Mouse (Mus musculus): ENCODE results near the gene Atad1. TPM values are rescaled to one million over a fixed set of nuclear protein-coding genes. Genes with fewer than 3 reads are reported as not detected.
A peak's percentile ranks its signal among the peaks of the same experiment; 100 is the strongest.

Gene Atad1
- polyA plus RNA-seq, 1 experiment from 2014 or later: 90.8 TPM

DNA sequence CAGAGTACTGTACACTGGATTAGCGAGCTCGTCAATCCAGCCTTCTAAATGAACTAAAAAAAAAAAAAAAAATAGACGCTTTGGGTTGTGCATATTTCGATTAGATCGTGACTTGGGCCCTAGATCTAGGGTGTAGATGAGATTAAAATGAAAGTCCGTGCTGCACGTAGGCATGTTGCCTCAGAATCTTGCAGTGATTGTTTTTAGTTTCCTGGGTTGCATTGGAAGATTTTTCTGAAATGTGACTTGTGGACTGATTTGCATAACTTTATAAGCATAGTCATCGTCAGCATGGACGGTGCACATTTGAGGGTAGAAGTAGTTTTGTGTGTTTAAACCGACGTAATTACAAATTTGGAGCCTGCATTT is 19.2 kb upstream of the Atad1 start:
- no peak for ATAC-seq
- no peaks in the 10 kb centered on the region for H3K27me3 ChIP-seq
- in situ Hi-C loops (cut with MboI; ENCODE audit: low pct_unique_long_range_greater_than_20kb): loop anchor here (5.0 kb wide), 6 partner anchors 46 to 469 kb away; no protein-coding TSS in a partner anchor
- no peak for TF ChIP-seq CTCF (IDR thresholded peaks at IDR 0.05)
- ChIA-PET POLR2A (interaction anchor here (0.6 to 4.6 kb wide), 6 partner anchors 19 to 466 kb away, joined by 3 to 49 read pairs (median 4); no protein-coding TSS in a partner anchor), CTCF (interaction anchor here (1.3 to 17.5 kb wide), 3 partner anchors 11 to 468 kb away, joined by 3 to 220 read pairs (median 5); no protein-coding TSS in a partner anchor)
- DNase-seq (ENCODE audit: low read depth, low spot score): no peak

DNA sequence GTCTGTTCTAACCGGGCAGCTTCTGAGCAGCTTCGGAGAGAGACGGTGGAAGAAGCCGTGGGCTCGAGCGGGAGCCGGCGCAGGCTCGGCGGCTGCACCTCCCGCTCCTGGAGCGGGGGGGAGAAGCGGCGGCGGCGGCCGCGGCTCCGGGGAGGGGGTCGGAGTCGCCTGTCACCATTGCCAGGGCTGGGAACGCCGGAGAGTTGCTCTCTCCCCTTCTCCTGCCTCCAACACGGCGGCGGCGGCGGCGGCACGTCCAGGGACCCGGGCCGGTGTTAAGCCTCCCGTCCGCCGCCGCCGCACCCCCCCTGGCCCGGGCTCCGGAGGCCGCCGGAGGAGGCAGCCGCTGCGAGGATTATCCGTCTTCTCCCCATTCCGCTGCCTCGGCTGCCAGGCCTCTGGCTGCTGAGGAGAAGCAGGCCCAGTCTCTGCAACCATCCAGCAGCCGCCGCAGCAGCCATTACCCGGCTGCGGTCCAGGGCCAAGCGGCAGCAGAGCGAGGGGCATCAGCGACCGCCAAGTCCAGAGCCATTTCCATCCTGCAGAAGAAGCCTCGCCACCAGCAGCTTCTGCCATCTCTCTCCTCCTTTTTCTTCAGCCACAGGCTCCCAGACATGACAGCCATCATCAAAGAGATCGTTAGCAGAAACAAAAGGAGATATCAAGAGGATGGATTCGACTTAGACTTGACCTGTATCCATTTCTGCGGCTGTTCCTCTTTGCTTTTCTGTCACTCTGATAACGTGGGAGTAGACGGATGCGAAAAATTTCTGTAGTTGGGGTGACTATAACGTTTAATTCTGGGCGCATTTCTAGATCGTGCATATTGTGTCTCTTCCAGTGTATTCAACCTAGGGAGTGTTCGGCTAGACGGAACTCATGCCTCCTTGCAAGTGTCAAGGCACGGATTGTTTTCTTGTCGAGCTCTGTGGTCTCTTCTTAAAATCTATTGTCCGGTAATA is 18.5 kb upstream of the Atad1 start:
- DNase-seq (ENCODE audit: low read depth, low spot score): no peak
- ChIA-PET POLR2A (interaction anchor here (0.6 to 4.6 kb wide), 9 partner anchors 20 to 467 kb away, joined by 3 to 49 read pairs (median 3); no protein-coding TSS in a partner anchor), CTCF (interaction anchor here (1.3 to 17.5 kb wide), 3 partner anchors 12 to 469 kb away, joined by 3 to 220 read pairs (median 5); no protein-coding TSS in a partner anchor)
- TF ChIP-seq CTCF (IDR thresholded peaks at IDR 0.05): no peak
- H3K27me3 ChIP-seq: no peaks in the 10 kb centered on the region
- in situ Hi-C loops (cut with MboI; ENCODE audit: low pct_unique_long_range_greater_than_20kb): loop anchor here (5.0 kb wide), 6 partner anchors 46 to 469 kb away; no protein-coding TSS in a partner anchor
- peak; percentile 14 for ATAC-seq

DNA sequence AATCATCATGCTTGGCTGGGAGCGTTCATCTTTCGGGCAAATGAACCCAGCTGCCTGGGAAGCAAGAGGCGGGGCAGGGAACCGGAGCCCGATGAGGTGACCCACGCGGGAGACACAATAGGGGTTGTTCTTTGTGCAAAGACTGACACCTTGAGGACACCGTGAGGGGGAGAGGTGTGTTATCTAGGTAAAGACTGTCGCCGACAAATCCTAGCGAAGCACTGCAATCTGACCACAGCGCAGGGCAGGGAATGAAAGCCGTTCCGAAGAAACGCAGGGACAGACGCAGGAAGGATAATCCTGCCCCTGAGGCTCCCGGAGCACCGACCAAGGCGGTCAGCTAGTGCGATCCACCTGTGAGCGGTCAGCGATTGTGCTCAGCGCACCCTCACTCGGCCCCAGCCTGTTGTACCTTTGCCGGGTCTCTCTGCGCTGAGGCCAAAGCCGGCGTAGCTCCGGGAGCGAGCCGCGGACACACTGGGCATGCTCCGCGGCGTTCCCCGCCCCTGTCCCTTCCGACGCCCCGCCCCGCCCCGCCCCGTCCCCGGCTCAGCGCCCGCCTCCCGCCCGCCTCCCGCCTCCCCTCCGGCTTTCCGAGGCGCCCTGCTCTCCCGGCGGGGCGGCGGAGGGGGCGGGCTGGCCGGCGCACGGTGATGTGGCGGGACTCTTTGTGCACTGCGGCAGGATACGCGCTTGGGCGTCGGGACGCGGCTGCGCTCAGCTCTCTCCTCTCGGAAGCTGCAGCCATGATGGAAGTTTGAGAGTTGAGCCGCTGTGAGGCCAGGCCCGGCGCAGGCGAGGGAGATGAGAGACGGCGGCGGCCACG is 17.5 kb upstream of the Atad1 start, which contains the start of gene Pten:
TSS of gene Pten (plus strand) at position 598 of the 826 bp plus-strand sequence.
- DNase-seq (ENCODE audit: low read depth, low spot score): peak; percentile 68
- POLR2A ChIA-PET: interaction anchor here (0.7 to 4.6 kb wide), 9 partner anchors 8 to 468 kb away, joined by 3 to 49 read pairs (median 3); no protein-coding TSS in a partner anchor
- CTCF ChIA-PET: interaction anchor here (1.2 to 17.5 kb wide), 3 partner anchors 22 to 609 kb away, joined by 3 to 220 read pairs (median 3); no protein-coding TSS in a partner anchor
- H3K27me3 ChIP-seq: no peaks in the 10 kb centered on the region
- no peak for TF ChIP-seq CTCF (IDR thresholded peaks at IDR 0.05)
- in situ Hi-C loops (cut with MboI; ENCODE audit: low pct_unique_long_range_greater_than_20kb): loop anchor here (5.0 kb wide), 6 partner anchors 45 to 470 kb away; no protein-coding TSS in a partner anchor
- peak; percentile 73 for ATAC-seq

DNA sequence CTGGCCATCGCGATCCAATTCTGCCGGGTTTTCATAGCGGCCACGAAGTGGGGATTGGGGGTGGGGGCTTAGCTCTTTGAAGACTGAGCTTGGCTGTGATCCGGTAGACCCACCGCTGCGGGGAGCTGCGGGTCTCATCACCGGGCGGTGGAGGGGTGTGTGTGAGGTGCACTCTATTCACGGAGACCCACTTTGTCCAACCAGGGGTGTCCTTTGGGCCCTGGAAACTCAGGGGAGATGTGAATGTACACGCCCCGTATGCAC is 17.0 kb upstream of the Atad1 start:
- ChIA-PET CTCF (interaction anchor here (0.7 to 17.5 kb wide), 7 partner anchors 23 to 610 kb away, joined by 3 to 220 read pairs (median 4); no protein-coding TSS in a partner anchor), POLR2A (interaction anchor here (0.9 to 4.6 kb wide), 9 partner anchors 9 to 468 kb away, joined by 3 to 49 read pairs (median 3); no protein-coding TSS in a partner anchor)
- no peak for DNase-seq (ENCODE audit: low read depth, low spot score)
- H3K27me3 ChIP-seq: no peaks in the 10 kb centered on the region
- ATAC-seq: no peak
- in situ Hi-C loops (cut with MboI; ENCODE audit: low pct_unique_long_range_greater_than_20kb): loop anchor here (5.0 kb wide), 6 partner anchors 44 to 471 kb away; no protein-coding TSS in a partner anchor
- no peak for TF ChIP-seq CTCF (IDR thresholded peaks at IDR 0.05)

DNA sequence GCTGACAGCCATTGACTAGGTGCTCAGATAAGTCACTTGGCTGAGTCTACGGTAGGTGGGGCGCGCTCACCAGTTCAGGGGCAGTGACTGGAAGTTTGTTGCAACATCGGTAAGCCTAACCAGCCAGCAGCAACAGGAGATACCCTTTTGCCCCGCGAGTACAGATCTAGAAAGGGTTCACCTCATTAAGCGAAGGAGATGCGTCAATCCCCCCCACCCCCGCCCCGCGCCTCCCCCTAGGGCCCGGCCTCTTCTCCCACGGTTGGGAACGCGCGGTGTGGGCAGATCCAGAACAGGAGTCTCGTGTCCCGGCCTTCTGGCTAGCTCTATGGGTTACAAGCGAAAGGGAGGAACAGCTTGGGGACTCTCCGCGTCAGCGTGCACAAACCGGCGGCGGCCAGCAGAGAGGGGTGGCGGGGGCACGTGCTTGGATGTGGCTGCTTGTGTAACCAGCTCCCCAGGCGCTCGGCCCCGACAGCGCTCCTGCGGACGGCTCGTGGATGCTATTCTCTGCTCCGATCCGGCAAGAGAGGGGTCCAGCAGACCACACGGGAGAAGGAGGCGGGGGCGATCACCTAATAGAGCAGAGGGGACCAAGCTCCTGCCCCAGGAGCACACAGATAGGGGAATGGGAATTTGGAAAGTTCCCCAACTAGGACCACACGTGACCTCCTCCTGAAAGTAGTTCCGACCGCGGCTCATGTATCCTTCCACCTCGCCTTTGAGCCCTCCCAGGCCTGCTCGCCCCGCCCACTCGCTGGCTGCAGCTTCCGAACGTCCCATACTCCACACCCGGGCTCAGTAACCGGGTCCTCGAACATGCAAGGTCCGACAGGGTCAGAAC is 16.4 kb upstream of the Atad1 start:
- DNase-seq (ENCODE audit: low read depth, low spot score) (peak; percentile 91), ATAC-seq (peak; percentile 66)
- in situ Hi-C loops (cut with MboI; ENCODE audit: low pct_unique_long_range_greater_than_20kb): loop anchor here (5.0 kb wide), 6 partner anchors 44 to 471 kb away; no protein-coding TSS in a partner anchor
- ChIA-PET POLR2A (interaction anchor here (0.9 to 4.6 kb wide), 8 partner anchors 10 to 469 kb away, joined by 3 to 49 read pairs (median 4); no protein-coding TSS in a partner anchor), CTCF (interaction anchor here (0.7 to 17.5 kb wide), 17 partner anchors 15 to 611 kb away, joined by 3 to 220 read pairs (median 4); no protein-coding TSS in a partner anchor)
- H3K27me3 ChIP-seq: no peaks in the 10 kb centered on the region
- TF ChIP-seq CTCF (IDR thresholded peaks at IDR 0.05): no peak

DNA sequence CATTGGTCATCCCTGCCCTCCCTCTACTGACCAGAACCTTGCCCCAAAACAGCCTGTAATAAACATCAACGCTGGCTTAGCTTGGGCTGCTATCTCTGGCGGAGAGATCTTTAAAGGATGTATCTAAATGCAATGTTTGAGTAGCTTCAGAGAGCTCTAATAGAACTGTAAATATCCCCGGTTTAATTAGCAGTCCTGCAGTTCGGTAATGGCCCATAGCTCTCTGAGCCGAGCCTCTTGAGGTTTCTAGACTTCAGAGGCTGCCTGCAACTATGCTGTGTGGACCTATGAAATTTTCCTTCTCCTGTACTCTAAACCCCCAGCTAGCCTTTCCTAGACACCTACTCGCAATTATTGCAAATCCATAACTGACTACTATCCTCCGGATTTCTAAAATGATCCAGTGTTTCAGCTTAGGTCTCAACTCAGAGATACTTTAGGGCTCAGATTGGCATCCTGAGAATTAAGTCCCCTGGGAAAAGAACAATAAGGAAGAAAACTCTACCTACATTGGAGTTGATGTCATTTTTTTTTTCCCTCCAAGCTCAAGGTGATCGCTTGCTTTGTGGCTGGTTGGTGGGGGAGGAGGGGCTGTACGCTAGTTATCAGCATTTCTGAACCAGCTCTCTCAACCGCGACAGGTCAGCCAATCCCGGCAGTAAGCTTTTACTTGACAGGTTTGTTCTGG is 15.7 kb upstream of the Atad1 start:
- CTCF ChIA-PET: interaction anchor here (0.7 to 17.5 kb wide), 15 partner anchors 15 to 612 kb away, joined by 3 to 220 read pairs (median 4); no protein-coding TSS in a partner anchor
- no peaks in the 10 kb centered on the region for H3K27me3 ChIP-seq
- ATAC-seq: no peak
- no peak for DNase-seq (ENCODE audit: low read depth, low spot score)
- no peak for TF ChIP-seq CTCF (IDR thresholded peaks at IDR 0.05)
- in situ Hi-C loops (cut with MboI; ENCODE audit: low pct_unique_long_range_greater_than_20kb): loop anchor here (5.0 kb wide), 6 partner anchors 43 to 472 kb away; no protein-coding TSS in a partner anchor
- POLR2A ChIA-PET: interaction anchor here (1.4 to 4.6 kb wide), 4 partner anchors 42 to 470 kb away, joined by 3 to 49 read pairs (median 5); no protein-coding TSS in a partner anchor

DNA sequence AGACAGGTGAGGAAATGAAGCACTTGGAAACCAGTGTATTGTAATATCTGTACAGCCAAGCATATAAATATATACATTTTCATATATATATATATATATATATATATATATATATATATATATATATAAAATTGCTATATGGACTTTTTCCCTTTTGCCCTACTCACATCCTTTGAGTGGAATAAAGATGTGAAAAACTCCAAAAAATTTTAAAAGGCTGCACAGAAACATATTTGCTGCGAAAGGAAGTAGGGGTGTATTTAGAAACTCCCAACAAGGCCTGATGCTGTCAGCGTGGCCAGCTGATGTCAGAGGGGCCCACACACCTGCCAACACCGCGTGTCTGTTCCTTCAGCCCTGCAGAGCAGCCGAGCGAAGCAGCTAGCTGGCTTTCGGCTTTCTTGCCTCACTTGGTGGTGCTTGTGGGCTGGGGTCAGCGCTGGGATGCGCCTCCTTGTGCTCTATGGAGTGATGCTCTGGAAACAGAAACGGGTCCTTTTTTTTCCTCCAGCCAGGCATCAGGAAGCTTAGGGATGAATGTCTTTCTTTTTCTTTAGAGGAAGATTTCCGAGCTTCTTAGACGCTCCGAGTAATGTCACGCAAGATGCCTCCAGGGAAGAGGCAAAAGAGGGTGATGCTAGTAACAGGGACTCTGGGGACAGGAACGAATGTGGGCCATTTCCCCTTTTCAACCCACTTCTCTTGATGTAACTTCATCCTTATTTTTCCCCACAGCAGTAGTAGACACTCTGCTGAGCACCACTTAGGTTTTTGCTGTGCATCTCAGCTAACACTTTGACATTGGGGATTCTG is 14.8 kb upstream of the Atad1 start:
- DNase-seq (ENCODE audit: low read depth, low spot score): no peak
- no peak for ATAC-seq
- H3K27me3 ChIP-seq: no peaks in the 10 kb centered on the region
- ChIA-PET CTCF (interaction anchor here (1.0 to 17.5 kb wide), 11 partner anchors 22 to 481 kb away, joined by 3 to 220 read pairs (median 4); no protein-coding TSS in a partner anchor), POLR2A (interaction anchor here (2.0 to 4.6 kb wide), 2 partner anchors 42 to 470 kb away, joined by 6 to 49 read pairs; no protein-coding TSS in a partner anchor)
- in situ Hi-C loops (cut with MboI; ENCODE audit: low pct_unique_long_range_greater_than_20kb): no loop called here
- TF ChIP-seq CTCF (IDR thresholded peaks at IDR 0.05): no peak

DNA sequence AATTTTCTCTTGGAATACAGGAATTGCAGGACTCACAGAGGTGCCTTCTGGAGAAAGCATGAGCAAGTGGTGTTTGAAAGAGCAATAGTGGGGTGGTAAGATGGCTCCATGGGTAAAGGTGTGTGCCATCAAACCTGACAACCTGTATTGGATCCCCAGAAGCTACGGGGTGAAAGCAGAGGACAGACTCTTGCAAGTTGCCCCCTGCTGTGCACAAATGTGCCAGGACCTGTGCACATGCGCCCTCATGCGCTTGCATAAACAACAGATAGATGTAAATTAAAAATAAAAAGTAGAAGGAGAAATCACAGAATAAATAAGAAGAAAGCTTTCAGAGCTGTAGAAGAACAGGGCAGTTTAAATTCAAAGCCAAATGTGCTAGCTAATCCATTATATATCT is 13.8 kb upstream of the Atad1 start:
- POLR2A ChIA-PET: no interaction called here
- TF ChIP-seq CTCF (IDR thresholded peaks at IDR 0.05): no peak
- ATAC-seq (no peak), DNase-seq (ENCODE audit: low read depth, low spot score) (no peak)
- CTCF ChIA-PET: interaction anchor here (1.4 to 17.5 kb wide), 2 partner anchors 194 to 474 kb away, joined by 4 to 220 read pairs; no protein-coding TSS in a partner anchor
- in situ Hi-C loops (cut with MboI; ENCODE audit: low pct_unique_long_range_greater_than_20kb): no loop called here
- H3K27me3 ChIP-seq: no peaks in the 10 kb centered on the region
